Mouse (Mus musculus): Measurements from ENCODE around the gene Xlr4a.
"Not testable (repeated sequence)": the region's sequence is repeated elsewhere in the genome, so short reads cannot be mapped to it uniquely, and the experiment has no call there.

Xlr4a gene

GRCm38 (mm10) chrX:73082267-73083055 lies at the start of gene Xlr4a:
TSS of gene Xlr4a (minus strand) at chrX:73082478.
- not testable (repeated sequence) for DNase-seq (ENCODE audit: inconsistent ontology term)

- DNase-seq (ENCODE audit: inconsistent ontology term): not testable (repeated sequence)
Measured at GRCm38 (mm10) chrX:73122859-73123829, 40.9 kb upstream of the Xlr4a start.

GRCm38 (mm10) chrX:73116747-73117146 lies 34.5 kb upstream of the Xlr4a start, which contains the start of gene Gm14685:
TSS of gene Gm14685 (plus strand) at chrX:73117047.
- not testable (repeated sequence) for DNase-seq (ENCODE audit: inconsistent ontology term)

- DNase-seq (ENCODE audit: inconsistent ontology term): not testable (repeated sequence)
Measured at GRCm38 (mm10) chrX:73096941-73097508, 14.7 kb upstream of the Xlr4a start, which contains the start of gene Xlr3a. TSS of gene Xlr3a (minus strand) at chrX:73097095.

GRCm38 (mm10) chrX:73066765-73067312 lies 15.4 kb downstream of the Xlr4a start:
- not testable (repeated sequence) for DNase-seq (ENCODE audit: inconsistent ontology term)

GRCm38 (mm10) chrX:73064415-73064793 lies 17.9 kb downstream of the Xlr4a start, which contains the start of gene Pnma3:
TSS of gene Pnma3 (plus strand) at chrX:73064787.
- no peak for DNase-seq (ENCODE audit: inconsistent ontology term)

- DNase-seq (ENCODE audit: inconsistent ontology term): no peak
Measured at GRCm38 (mm10) chrX:73063512-73064414, 18.5 kb downstream of the Xlr4a start.

- no peak for DNase-seq (ENCODE audit: inconsistent ontology term)
Measured at GRCm38 (mm10) chrX:73062323-73062722, 20.0 kb downstream of the Xlr4a start.

GRCm38 (mm10) chrX:73061528-73061927 lies 20.8 kb downstream of the Xlr4a start:
- no peak for DNase-seq (ENCODE audit: inconsistent ontology term)

- peak; percentile 80 for DNase-seq (ENCODE audit: inconsistent ontology term)
Measured at GRCm38 (mm10) chrX:73053860-73054563, 28.3 kb downstream of the Xlr4a start.

- DNase-seq (ENCODE audit: inconsistent ontology term): no peak
Measured at GRCm38 (mm10) chrX:73039666-73040065, 42.6 kb downstream of the Xlr4a start.

- no peak for DNase-seq (ENCODE audit: inconsistent ontology term)
Measured at GRCm38 (mm10) chrX:73038831-73039230, 43.4 kb downstream of the Xlr4a start.

GRCm38 (mm10) chrX:73037003-73037402 lies 45.3 kb downstream of the Xlr4a start, which contains the start of gene Pnma5:
TSS of gene Pnma5 (minus strand) at chrX:73037103.
- DNase-seq (ENCODE audit: inconsistent ontology term): no peak

Data from Muller cell, postnatal 12 days (primary cell).